Mouse (Mus musculus): ENCODE measurements around the gene Gm9044. TPM values are rescaled to one million over a fixed set of nuclear protein-coding genes. Genes with fewer than 3 reads are reported as not detected.
"Not testable (repeated sequence)": the region's sequence is repeated elsewhere in the genome, so short reads cannot be mapped to it uniquely, and the experiment has no call there.

The Gm9044 gene
- total RNA-seq (2021), result not detected

DNA sequence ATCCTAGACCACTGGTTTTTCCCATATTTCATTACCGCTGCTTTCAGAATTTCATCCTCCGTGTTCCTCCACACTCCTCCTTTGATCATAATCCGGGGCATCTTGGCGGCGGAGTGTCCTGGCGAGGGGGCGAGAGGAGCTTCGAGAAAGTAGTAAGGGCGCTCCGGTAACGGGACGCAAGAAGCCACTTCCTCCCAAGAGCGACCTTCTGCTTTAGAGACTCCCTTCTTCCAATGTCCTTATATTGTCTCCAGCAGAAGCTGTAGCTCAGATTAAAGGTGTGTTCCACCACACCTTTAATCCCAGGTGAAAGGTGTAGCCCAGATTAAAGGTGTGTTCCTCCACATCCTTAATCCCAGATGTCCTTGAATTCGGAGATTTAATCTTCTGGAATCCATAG, at the start of gene Gm9044:
Gene Gm9044, minus strand, starts transcription at position 101 of the 400 bp plus-strand sequence.
- intact Hi-C loops (cut with DNase I); DNase-seq (ENCODE audit: low spot score in 2 of 2): not testable (repeated sequence)

DNA sequence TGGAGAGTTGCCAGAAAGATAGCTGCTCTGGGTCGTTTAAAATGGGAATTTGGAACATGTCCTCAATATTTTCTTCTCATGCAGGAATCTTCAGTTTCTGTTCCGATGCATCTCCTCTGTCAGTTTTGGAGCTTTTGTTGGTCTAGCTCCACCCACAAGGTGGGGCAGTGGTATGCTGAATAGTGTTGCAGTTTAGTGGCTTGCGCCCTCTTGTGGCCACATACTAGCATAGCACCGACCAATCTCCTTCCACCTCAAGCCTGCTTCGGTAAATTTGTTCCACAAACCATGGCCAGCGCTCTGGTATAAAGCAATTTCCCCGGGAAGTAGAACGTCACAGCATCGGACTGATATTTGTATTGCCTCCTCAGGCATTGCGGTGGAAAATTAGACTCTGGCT, 38.2 kb upstream of the Gm9044 start:
- intact Hi-C loops (cut with DNase I), result no loop called here
- DNase-seq (ENCODE audit: low spot score in 2 of 2), result peak; percentile 75 to 76

DNA sequence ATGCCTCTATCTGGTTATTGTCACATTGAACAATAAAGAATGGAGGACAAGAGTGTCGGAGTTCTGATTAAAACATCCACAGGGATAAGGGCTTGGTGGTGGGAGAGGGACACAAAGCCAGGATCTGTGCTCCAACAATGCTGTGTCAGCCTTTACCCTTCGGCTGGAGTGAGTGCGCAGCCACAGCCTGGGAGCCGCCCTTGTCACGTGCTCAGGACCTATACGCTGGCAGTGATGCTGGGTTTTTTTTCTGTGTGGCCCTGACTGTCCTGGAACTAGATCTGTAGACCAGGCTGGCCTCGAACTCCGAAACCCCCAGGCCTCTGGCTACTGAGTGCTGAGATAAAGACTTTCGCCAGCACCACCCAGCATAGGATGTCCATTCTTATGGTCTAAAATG, 37.3 kb upstream of the Gm9044 start:
- no peak for DNase-seq (ENCODE audit: low spot score in 2 of 2)
- intact Hi-C loops (cut with DNase I), result no loop called here

DNA sequence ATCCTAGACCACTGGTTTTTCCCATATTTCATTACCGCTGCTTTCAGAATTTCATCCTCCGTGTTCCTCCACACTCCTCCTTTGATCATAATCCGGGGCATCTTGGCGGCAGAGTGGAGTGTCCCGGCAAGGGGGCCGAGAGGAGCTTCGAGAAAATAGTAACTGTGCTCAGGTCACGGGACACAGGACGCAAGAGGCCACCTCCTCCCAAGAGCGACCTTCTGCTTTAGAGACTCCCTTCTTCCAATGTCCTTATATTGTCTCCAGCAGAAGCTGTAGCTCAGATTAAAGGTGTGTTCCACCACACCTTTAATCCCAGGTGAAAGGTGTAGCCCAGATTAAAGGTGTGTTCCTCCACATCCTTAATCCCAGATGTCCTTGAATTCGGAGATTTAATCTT, 21.8 kb upstream of the Gm9044 start, which contains the start of gene Gm9049:
Gene Gm9049, minus strand, starts transcription at position 101 of the 400 bp plus-strand sequence.
- DNase-seq (ENCODE audit: low spot score in 2 of 2); intact Hi-C loops (cut with DNase I): not testable (repeated sequence)

DNA sequence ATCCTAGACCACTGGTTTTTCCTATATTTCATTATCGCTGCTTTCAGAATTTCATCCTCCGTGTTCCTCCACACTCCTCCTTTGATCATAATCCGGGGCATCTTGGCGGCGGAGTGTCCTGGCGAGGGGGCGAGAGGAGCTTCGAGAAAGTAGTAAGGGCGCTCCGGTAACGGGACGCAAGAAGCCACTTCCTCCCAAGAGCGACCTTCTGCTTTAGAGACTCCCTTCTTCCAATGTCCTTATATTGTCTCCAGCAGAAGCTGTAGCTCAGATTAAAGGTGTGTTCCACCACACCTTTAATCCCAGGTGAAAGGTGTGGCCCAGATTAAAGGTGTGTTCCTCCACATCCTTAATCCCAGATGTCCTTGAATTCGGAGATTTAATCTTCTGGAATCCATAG, 16.4 kb upstream of the Gm9044 start, which contains the start of gene Gm9048:
Gene Gm9048, minus strand, starts transcription at position 101 of the 400 bp plus-strand sequence.
- intact Hi-C loops (cut with DNase I); DNase-seq (ENCODE audit: low spot score in 2 of 2): not testable (repeated sequence)

DNA sequence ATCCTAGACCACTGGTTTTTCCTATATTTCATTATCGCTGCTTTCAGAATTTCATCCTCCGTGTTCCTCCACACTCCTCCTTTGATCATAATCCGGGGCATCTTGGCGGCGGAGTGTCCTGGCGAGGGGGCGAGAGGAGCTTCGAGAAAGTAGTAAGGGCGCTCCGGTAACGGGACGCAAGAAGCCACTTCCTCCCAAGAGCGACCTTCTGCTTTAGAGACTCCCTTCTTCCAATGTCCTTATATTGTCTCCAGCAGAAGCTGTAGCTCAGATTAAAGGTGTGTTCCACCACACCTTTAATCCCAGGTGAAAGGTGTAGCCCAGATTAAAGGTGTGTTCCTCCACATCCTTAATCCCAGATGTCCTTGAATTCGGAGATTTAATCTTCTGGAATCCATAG, 10.9 kb upstream of the Gm9044 start, which contains the start of gene Gm9046:
Gene Gm9046, minus strand, starts transcription at position 101 of the 400 bp plus-strand sequence.
- intact Hi-C loops (cut with DNase I); DNase-seq (ENCODE audit: low spot score in 2 of 2): not testable (repeated sequence)

DNA sequence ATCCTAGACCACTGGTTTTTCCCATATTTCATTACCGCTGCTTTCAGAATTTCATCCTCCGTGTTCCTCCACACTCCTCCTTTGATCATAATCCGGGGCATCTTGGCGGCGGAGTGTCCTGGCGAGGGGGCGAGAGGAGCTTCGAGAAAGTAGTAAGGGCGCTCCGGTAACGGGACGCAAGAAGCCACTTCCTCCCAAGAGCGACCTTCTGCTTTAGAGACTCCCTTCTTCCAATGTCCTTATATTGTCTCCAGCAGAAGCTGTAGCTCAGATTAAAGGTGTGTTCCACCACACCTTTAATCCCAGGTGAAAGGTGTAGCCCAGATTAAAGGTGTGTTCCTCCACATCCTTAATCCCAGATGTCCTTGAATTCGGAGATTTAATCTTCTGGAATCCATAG, 5.5 kb upstream of the Gm9044 start, which contains the start of gene Gm9045:
Gene Gm9045, minus strand, starts transcription at position 101 of the 400 bp plus-strand sequence.
- DNase-seq (ENCODE audit: low spot score in 2 of 2); intact Hi-C loops (cut with DNase I): not testable (repeated sequence)

DNA sequence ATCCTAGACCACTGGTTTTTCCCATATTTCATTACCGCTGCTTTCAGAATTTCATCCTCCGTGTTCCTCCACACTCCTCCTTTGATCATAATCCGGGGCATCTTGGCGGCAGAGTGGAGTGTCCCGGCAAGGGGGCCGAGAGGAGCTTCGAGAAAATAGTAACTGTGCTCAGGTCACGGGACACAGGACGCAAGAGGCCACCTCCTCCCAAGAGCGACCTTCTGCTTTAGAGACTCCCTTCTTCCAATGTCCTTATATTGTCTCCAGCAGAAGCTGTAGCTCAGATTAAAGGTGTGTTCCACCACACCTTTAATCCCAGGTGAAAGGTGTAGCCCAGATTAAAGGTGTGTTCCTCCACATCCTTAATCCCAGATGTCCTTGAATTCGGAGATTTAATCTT, 5.3 kb downstream of the Gm9044 start, which contains the start of gene Gm9040:
Gene Gm9040, minus strand, starts transcription at position 101 of the 400 bp plus-strand sequence.
- intact Hi-C loops (cut with DNase I); DNase-seq (ENCODE audit: low spot score in 2 of 2): not testable (repeated sequence)

DNA sequence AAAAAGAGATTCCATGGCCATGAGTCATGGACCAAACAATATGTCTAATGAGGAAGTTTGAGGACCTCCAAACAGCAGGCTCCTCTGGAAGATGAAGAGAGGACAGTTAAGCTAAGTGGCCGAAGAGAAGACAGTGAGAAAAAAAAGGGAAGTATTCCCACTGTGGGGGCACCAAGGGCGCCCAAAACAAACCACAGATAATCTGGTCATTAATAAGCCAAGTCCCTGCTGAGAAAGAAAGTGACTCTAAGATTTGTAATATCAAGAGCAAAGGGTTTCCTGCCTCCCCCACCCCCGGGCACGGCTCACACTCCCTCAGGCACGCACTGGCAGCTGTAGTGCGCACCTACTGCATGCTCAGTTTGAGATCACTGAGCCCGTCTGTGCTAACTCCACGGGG, 13.2 kb downstream of the Gm9044 start:
- no peak for DNase-seq (ENCODE audit: low spot score in 2 of 2)
- intact Hi-C loops (cut with DNase I), result no loop called here

DNA sequence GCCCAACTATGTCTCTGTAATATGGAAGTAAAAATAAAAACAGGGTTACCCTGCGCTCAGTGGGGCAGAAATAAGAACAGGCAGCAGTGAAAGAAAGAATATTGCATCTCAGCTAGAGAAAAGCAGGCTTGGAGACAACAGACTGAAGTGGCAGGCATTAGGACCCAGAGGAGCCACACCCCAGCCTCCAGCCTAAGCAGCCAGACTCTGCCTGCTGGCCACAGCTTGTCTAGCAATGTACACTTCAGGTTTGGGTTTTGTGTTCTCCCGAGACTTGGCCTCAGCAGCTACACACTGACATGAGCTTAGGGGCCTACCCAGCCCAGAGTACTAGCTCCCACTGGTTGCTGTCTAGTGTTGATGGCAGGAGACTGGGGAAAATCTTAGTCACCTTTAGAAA, 30.1 kb downstream of the Gm9044 start:
- intact Hi-C loops (cut with DNase I); DNase-seq (ENCODE audit: low spot score in 2 of 2): not testable (repeated sequence)

DNA sequence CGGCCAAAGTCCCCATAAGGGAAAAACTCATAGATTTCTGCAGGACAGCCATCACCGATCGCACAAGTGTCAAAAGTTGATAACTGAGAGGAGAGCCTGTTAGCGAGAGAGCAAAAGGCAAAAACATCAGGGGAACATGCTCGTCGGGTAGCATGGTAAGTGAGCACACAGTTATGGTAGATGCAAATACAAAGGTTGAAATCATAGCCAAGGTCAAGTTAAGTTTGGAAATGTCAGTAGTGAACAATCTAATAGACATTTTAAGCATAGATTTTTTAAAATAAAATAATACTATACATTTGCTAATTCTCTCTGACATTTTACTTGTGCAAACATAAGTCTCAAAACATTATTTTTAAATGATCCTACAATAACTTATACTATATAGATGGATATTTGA, 37.3 kb downstream of the Gm9044 start, which contains the start of gene Iltifb:
Gene Iltifb, minus strand, starts transcription at position 101 of the 400 bp plus-strand sequence.
- no peak for DNase-seq (ENCODE audit: low spot score in 2 of 2)
- intact Hi-C loops (cut with DNase I), result no loop called here

DNA sequence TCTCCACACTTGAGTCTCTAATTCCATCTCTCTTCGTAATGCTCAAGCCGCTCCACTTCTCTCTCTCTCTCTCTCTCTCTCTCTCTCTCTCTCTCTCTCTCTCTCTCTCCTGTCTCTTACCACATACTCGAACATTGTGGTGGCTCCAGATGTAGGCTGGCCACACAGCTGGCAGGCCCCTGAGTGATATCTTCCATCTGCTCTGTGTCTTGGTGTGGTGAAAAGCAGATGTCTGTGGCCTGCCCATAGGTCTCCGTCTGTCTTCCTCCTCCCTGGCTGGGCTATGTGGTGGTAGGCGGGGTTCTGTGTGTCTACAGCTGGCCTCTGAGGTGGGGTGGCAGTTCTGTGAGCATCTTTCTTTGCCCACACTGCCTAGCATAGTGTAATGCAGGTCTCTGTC, 49.2 kb downstream of the Gm9044 start:
- intact Hi-C loops (cut with DNase I); DNase-seq (ENCODE audit: low spot score in 2 of 2): not testable (repeated sequence)

DNA sequence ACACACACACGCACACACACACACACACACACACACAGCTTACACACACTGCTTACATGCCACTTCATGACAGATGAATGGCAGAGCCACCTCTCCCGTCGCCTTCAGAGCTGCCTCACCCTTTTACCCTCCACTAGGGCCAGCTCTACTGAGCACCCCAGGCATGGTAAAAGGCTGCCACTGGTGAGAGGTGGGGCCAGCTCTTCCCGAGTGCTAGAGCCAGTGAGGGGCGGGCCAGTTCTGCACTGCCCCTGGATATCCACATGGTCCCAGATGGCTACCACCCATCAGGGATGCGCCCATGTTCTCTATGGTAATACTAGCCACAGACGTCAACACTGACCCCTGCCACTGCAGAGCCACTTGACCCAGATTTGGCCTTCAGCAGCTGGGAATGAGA, 49.6 kb downstream of the Gm9044 start:
- intact Hi-C loops (cut with DNase I); DNase-seq (ENCODE audit: low spot score in 2 of 2): not testable (repeated sequence)

Other genes starting within 250 kb of the Gm9044 start
- 1 to 10 TPM; 3.9 to 8.1 TPM for gene Mdm1, start 190.6 kb downstream of the Gm9044 start, total RNA-seq (2021)
- not detected for gene Il22, start 127.5 kb downstream of the Gm9044 start, total RNA-seq (2021)
- under 1 TPM; 0.76 to 0.84 TPM for gene Gm32717, start 91.6 kb downstream of the Gm9044 start, total RNA-seq (2021)
- gene Gm32802, start 73.7 kb downstream of the Gm9044 start, total RNA-seq (2021), result under 1 TPM; 0.76 to 0.84 TPM
- not detected for gene Iltifb, start 37.4 kb downstream of the Gm9044 start, total RNA-seq (2021)
- not detected for gene Gm9040, start 5.4 kb downstream of the Gm9044 start, total RNA-seq (2021)
- gene Gm9045, start 5.4 kb upstream of the Gm9044 start, total RNA-seq (2021), result not detected
- gene Gm9046, start 10.8 kb upstream of the Gm9044 start, total RNA-seq (2021), result not detected
- gene Gm9048, start 16.3 kb upstream of the Gm9044 start, total RNA-seq (2021), result not detected
- not detected for gene Gm9049, start 21.7 kb upstream of the Gm9044 start, total RNA-seq (2021)
- not detected for gene Ifng, start 108.6 kb upstream of the Gm9044 start, total RNA-seq (2021)